Mouse (Mus musculus): Measurements from ENCODE around the gene Fam24a.

- no peak for TF ChIP-seq CTCF (IDR thresholded peaks at IDR 0.05; ENCODE audit: extremely low read depth, insufficient read length, insufficient replicate concordance, low read depth, low read length)
- TF ChIP-seq POLR2A (IDR thresholded peaks at IDR 0.05; ENCODE audit: low read depth, low read length): no peak
These were observed 11.5 kb upstream of the Fam24a start, which contains the start of gene Cuzd1 for GRCm38 (mm10) chr7:131322192-131322591.

Data from small intestine, adult 2 months (tissue).